Mouse (Mus musculus): ENCODE data around the gene Ppm1l. TPM values are rescaled to one million over a fixed set of nuclear protein-coding genes. Genes with fewer than 3 reads are reported as not detected.
A peak's percentile ranks its signal among the peaks of the same experiment; 100 is the strongest.

The Ppm1l gene
- total RNA-seq (2021): 10 to 100 TPM; 56.7 to 57.7 TPM
- long read RNA-seq, full-length matches to known transcripts: 12 of 19 reads
- long read RNA-seq, partial matches to known transcripts: 0 of 19 reads
- long read RNA-seq, other reads (novel, unspliced or antisense): 7 of 19 reads

DNA sequence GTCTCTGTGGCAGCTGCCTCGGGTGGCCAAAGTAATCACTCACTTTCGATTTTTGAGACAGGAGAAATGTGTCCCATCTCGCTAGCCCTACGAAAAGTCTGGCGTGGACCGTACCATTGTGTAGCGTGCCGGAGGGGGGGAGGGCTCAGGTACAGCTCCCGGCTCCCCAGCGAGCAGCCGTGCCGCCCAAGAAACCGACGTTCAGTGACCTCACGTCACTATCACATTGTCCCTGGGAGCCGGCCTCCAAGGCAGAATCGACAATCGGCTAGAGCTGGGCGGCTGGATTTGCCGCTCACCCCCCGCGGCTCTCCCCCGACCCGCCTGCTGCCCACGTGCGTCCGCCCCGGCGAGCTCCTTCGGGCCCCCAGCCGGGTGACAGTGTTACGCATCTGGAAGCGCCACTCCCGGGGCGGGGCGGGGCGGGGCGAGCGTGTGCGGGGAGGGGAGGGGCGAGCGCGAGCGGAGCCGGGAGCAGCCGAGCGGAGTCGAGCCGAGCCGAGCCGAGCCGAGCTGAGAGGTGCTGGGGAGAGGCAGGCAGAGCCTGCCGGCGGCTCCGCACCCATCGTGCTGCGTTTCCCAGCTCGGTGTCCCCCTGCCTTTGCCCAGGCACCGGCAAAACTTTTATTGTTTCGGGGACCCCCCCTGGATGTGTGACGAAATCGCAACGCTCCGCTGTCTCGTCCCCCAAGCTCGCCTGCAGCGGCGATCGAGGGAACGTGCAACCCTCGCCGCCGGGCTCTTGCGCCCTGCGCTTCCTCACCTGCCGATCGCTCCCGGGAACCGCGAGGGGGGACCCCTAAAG, at the start of gene Ppm1l:
TSS of gene Ppm1l (plus strand) at position 471 of the 805 bp plus-strand sequence.
- peak; percentile 86 to 89 for DNase-seq (ENCODE audit: low spot score in 2 of 2)

DNA sequence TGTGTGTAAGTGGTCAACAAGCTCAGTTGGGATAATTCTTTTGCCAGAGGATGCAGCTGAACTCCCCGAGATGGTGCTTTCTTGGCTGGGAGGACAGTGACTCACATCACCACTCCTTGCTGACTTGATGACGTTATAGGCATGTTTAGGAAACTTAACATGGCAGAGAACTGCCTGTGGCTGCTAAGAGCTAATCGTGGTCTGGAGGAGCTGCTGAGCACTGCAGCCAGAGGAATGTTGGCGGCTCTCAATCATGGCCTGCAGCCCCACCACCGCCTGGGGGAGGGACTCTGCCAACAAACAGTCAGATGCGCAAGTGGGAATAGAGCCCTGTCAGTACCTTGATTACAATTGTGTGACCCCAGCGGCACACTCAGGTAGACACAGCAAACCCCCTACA, 44.8 kb upstream of the Ppm1l start:
- DNase-seq (ENCODE audit: low spot score in 2 of 2): no peak

DNA sequence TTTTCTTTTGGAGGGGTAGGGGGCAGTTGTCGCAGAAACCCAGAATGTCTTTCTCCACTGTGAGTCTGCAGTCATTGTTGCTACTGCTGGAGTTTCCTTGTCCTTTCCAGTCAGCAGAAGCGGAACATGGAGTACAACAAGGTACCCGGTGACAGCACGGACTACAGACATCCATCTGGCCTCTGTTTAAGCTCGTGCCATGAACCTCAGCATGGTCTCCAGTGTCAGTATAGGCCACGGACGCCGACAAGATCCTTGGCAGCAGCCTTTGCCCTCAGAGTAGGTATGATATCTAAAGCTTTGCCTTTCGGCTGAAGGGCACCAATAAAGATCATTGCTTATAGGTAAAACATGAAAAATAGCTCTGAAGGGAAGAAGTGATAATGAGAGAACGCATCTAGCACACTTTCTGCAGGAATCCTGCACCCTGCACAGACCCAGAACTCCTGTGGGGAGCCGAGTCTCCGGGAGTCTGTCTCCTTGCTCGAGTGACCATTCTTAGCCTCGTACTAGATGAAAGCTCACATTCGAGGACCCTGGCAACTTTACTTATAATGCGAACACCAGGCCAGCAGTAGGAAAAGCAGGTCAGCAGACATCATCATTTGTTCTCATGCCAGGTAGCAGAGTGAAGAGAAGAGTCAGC, 42.5 kb upstream of the Ppm1l start:
- DNase-seq (ENCODE audit: low spot score in 2 of 2): no peak

DNA sequence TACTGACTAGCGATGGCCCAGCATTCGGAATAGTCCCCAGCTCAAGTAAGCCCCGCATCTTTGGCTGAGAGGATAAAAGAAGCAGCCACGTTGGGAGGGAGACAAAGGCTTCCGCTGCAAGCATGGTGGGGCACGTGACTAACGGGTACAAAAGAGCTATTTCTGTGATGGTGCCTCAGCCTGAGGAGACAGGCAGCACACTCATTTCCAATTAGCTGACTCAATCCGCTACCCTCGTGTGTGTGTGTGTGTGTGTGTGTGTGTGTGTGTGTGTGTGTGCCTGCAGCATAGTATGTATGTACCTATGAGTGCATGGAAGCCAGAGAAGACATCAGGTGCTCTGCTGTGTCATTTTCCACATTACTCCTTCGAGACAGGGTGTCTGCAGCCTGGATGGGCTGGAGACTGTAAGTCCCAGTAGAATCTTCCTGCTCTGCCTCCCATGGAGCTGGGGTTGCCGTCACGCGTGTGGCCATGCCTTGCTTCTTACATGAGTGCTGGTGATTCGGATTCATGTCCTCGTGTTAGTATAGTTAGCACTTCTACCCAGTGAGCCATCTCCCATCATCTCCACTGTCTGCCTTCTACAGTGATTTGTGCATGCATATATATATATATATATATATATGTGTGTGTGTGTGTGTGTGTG, 41.9 kb upstream of the Ppm1l start:
- peak; percentile 22 to 27 for DNase-seq (ENCODE audit: low spot score in 2 of 2)

DNA sequence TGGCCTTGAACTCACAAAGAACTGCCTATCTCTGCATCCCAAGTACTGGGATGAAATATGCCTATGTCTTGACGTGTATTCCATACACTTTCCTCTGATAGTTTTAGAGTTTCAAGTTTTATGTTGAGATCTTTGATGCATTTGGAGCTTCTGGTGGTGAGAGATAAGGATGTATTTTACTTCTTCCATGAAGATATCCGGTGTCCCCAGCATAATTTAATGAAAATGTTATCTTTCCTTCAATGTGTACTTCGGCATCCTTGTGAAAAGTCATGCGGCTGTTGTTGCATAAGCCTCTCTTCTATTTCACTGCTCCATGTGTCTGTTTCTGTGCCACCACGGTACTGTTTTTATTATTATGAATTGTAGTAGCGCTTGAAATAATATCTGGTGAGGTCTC, 38.0 kb upstream of the Ppm1l start:
- no peak for DNase-seq (ENCODE audit: low spot score in 2 of 2)

DNA sequence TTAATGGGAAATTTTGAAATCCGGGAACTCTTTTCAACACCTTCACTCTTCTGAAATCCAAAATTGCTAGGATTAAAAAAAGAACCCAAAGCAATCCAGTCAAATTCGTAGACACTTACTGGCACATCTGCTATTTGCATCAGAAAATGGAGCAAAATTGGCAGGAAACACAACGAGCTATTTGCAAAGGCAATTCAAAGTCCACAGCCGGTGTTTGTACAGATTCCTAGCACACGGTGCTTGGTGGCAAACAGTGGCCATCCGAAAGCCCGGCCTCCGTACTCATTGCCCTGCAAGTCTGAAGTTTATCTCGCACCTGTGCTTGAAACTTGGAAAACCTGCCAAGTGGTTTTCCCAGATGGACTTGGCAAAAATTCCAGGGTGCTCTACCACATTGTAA, 34.3 kb upstream of the Ppm1l start:
- DNase-seq (ENCODE audit: low spot score in 2 of 2): peak; percentile 16 to 21

DNA sequence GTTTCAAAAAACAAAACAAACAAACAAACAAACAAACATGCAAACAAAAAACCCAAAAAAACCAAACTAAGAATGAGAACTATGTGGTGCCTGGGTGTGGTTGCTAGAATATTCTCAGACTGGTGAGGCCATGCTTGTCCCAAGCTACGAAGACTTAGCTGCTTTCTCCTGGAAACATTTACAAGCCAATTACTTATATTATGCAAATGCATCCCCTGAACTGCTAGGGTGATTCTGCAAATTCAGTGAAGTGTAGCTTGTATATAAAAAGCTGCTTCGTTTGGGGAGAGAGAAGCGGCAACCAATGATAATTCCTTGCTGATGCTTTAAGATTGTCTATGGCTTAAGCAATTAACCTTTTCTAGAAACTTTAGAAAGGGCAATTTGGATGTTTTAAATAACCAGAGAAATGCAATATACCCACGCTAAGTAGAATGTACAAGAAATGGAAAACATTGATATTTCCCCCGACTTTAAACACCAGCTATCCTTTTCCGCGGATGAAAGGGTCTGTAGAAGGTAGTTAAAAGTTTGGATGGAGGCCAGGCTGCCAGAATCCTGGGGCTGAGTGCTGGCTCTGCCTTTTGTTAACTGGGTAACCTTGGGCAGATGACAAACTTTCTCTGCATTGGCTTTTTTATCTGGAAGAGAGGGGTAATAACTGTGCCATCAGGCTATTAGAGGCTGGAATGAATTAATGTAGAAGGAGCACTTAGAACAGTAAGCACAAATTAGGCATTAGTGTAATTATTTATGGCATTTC, 33.4 kb upstream of the Ppm1l start:
- no peak for DNase-seq (ENCODE audit: low spot score in 2 of 2)

DNA sequence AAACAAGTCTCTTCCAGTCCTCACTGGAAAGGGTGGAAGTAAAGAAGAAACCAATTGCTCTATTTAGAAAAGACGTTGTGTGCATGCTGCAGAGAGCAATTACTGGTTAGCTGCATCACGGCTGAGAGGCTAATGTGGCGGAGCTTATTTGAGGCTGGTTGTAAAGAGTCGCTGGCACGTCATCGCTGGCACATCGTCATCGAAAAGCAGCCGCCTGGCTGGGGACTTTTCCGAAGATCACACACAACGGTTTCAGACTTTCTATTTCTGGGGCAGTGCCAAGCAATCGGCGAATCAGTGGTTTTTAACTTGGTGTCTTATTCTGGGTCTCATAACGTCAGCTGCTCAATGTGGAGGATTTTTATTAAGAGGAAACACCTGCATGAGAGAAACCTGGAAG, 26.8 kb upstream of the Ppm1l start:
- DNase-seq (ENCODE audit: low spot score in 2 of 2): peak; percentile 29 to 50

DNA sequence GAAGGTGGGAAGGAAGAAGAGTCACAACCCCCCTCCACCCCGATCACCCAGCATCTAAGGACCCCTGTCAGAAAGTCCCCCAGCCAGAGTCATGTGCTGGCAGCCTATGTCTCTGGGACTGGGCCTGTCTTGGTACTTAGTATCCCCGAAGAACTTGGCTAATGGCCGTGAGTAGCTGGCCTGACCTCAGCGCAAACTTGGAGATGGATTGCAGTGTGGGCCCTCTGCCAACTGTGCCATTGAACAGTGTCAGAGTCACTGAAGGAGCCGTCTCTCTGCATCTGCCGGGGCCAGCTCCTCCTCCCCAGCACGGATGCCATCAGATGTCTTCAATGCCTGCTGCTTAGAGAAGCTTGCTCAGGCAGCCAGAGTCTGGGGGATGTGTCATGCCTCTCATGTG, 26.4 kb upstream of the Ppm1l start:
- peak; percentile 65 to 75 for DNase-seq (ENCODE audit: low spot score in 2 of 2)

DNA sequence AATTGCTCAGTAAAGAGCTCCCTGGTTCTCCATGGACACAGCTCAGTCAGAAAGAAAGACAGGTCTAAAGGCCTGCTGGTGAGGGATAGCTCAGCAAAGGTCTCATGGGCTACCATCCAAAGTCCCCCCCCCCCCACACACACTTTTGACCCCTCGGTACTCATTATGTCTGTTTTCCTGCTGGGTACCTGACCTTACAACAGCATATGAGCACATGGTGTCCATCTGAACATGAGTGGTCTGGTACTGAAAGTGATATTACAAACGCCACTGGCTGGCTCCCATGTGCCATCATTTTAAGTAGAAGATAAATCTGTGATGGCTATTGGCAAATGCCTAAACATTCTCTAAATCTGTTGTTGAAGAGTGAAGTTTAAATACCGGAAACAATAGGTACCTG, 25.8 kb upstream of the Ppm1l start:
- no peak for DNase-seq (ENCODE audit: low spot score in 2 of 2)

DNA sequence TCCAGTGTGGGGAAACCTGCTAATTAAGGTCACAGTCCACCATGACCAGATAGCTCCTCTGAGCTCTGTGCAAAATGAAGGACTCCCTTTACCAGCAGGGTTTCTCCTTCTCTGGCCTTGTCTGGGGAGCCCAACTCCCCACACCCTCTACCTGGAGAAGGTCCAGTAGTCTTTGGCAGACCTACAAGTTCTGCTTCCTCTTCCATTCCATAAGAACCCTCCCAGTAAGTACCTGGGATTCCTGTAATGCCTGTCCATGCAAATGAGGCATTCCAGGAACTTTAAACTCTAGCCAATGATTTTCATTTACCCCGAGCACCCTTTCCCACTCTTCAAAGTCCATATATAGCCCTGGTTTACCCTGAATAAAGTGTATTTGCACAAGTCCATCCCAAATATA, 24.0 kb upstream of the Ppm1l start:
- no peak for DNase-seq (ENCODE audit: low spot score in 2 of 2)

DNA sequence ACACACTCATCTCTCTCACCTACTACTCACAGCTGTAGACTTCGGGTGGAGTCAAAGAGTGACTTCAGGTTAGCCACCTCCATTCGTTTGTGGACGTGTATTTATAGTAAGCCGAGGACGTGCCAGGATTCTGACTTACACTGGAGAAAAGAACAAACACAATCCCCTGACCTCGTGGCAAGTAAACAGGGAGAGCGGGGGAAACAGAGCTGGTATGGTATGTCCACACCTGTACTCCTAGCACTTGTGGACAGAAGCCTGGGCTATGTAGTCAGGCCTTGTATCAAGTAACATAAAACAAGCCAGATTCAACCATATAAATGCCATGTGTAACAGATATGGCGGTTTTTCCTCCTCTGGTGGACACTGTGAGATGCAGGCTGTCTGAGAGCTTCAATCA, 20.4 kb upstream of the Ppm1l start:
- no peak for DNase-seq (ENCODE audit: low spot score in 2 of 2)

DNA sequence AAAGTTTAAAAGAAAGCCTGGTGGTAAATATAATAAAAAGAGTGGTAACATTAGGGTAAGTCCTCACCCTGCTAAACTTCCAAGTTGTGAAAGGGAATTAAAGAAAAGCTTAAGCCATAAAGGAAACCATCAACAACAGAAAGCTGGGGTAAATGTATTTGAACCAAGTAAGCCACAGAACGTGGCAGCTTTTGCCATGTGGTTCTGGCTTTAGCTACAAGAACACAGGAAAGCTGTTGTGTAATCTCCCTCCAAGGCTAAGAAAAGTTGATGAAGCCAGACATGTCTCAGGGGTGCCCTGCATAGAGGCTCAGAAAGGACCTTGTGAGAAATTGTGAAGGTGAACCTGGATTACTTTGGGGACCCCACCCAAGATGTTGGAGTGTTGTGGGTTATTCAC, 16.5 kb upstream of the Ppm1l start:
- DNase-seq (ENCODE audit: low spot score in 2 of 2): no peak

DNA sequence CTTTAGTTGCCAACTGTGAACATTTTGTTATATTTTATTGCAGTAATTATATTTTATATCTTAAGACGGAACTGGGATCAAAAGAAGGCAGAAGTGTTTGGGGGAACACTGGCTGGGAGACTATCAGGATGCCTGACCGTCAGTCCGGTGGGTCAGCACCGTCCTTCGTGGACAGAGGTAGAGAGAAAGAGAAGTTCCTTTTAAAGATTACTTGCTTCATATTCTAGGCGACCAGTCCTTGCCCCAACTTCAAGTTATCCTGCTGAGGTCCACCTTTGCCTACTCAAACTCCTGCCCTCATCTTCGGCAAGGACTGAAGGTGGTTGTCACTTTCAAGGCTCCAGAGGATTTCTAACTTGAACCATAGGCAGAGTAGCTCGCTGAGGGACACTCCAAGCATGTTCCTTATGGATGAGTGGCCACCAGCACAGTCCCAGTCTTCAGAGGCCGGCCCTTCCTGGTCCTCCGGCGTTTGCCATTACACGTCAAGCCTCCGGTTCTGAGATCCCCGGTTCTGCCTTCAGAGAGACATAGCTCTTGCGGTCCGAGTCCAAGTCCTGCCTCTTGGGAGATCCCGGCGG, 761 bp upstream of the Ppm1l start:
- DNase-seq (ENCODE audit: low spot score in 2 of 2): no peak

DNA sequence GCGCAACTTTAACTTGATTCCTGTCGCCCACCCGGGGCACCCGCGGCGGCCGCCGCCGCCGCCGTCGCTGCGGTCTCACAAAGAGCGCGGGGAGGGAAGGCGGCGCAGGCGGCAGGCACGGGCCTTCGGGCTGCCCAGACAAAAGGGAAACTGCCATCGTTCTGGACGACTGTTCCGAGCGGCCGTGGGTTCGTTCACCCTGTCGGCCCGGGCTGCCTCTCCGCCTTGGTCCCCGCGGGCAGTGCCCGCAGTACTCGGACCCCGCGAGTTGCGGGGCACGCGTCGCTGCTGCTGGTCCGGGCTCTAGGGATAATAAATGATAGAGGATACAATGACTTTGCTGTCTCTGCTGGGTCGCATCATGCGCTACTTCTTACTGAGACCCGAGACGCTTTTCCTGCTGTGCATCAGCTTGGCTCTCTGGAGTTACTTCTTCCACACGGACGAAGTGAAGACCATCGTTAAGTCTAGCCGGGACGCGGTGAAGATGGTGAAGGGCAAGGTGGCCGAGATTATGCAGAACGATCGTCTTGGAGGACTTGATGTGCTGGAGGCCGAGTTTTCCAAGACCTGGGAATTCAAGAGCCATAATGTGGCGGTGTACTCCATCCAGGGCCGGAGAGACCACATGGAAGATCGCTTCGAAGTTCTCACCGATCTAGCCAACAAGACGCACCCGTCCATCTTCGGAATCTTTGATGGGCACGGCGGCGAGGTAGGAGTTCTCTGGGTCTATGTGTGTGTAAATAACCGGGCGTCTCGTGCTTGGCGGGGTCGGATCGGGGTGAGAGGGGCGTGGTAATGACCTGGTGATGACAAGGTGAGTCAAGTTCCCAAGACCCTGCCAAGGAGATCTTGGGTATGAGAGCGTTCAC, 827 bp downstream of the Ppm1l start:
- DNase-seq (ENCODE audit: low spot score in 2 of 2): no peak

DNA sequence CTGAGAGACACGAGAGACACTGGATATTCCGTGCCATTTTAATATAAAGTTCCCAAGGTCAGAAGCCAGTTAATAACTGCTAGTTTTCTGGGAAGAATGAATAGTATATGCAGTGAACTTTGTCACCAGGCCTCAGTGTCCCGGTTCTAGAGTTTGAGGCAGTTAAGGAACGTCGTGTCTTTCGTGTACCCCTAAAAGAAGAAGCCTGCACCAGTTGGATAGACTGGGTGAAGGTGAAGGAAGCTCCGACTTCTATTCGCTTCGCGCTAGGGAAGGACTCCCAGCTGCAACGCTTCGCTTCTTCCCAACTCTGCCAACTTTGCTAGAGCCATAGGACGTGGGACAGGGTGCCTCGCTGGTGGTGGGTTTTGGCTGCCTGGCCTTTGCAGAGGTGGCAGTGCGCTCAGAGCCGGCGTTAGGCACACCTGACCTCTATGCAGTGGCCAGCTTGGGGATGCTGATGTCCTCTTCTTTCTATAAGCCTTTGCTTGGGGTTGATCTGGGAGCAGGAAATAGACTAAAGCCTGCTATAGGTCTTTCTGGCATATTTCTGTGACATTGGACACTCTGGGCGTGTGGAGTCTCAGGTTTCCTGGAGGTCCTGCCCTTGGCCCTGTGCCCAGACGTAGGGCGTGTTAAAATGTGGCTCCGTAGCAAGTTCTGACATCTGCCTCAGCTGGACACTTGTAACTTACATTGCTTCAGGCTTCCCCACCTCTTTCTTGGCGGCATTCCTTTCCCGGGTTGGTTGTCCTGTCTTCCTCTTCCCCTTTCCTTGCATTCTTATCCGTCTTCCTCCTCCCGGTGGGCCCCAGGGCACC, 1.7 kb downstream of the Ppm1l start:
- peak in 1 of 2 experiments; percentile 12 for DNase-seq (ENCODE audit: low spot score in 2 of 2)

DNA sequence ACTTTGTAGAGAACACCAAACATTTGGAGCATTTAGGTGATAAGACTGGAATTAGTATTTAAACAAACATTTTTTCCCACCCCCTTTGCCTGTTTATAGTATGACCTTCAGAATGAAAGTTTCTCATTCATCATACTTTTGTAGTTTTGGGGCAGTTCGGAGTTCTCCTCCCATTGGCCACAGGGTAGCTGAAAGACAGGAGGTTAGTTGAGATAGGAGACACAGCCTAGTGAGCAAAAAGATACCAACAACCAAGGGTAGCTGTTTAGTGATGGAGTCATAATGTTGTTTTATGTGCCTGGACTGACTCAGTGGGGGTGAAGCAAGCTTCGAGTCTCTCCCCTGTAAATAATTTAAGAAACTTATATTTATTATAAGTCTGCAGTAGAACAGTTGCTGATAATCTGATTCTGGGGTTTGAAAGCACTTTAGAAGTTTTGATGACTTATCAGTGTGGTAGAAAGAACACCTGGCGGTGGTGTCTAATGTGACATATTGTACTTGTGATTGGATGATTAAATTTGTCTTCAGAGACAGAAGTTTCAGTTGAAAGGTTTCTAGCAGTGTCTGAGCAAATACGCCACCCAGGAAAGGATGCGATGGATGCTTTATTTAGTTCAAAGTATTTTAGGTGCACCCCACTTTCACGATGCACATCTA, 2.5 kb downstream of the Ppm1l start:
- DNase-seq (ENCODE audit: low spot score in 2 of 2): no peak

DNA sequence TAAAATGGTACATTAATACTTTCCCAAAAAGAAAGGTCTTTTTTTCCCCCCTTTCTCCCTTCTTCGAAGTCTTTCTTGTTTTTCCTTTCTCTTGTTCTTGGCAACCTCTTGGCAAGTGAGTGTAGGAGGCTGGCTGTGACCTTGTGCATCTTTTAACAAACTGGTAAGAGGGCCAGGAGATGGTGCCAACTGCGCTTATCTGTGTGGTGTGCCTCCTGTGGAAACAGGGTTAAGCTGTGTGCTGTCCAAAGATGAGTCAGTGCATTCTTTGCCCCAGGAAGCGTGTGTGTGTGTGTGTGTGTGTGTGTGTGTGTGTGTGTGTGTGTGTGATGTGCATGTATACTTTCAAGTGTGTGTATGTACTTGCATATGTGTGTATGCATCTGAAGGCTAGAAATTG, 7.3 kb downstream of the Ppm1l start:
- DNase-seq (ENCODE audit: low spot score in 2 of 2): no peak

DNA sequence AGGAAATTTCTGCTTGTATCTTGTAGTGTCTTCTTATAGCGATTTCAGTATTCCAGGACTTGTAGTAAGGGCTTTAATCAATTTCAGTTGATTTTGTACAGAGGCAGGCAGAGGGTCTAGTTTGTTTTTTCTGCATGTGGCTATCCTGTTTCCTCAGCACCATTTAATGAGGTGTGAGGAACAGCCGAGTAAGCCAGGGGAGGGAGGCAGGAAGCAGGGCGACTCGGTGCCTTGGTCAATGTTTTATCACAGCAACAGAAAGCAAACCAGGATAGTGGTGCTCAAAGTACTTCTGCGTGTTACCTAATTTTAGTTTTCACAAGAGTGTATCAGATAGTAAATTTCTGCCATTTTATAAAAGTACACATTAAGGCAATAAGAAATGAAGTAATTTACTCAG, 13.2 kb downstream of the Ppm1l start:
- DNase-seq (ENCODE audit: low spot score in 2 of 2): no peak

All from layer of hippocampus, postnatal 10 days (tissue).